Mouse (Mus musculus) erythroblast, embryonic 14.5 days (primary cell): ENCODE measurements around the gene Tube1.

Source experiments
- GATA1 ChIP-seq: IDR thresholded peaks from 2 replicates; pipeline ENCODE4 v1.6.1; 2012; ENCODE audit warnings: low read length, inconsistent platforms, mixed read lengths
- TAL1 ChIP-seq: IDR thresholded peaks from 3 replicates; pipeline ENCODE4 v1.6.1; 2012; ENCODE audit warnings: low read length, inconsistent platforms, mixed read lengths

DNA sequence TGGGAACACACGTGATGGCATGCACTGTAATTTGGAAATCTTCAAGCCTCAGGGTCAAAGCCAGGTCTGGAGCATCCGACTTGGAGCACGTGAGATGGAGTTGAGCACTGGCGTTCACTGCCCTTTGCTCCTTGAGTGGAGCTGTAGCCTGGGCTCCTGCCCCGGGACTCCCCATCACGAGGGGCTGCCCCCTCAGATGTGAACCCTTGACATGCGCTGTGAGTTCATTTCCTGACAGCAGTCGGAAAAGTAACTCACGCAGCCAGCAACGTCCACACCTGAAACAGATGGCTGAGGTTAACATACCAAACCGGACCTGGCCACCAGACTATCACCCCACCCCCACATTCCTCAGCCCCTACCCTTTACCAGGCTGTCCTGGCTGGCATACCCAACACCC, 33.8 kb downstream of the Tube1 start:
- TF ChIP-seq TAL1 (no peak), GATA1 (no peak)
